Mouse (Mus musculus) embryonic facial prominence, embryonic 13.5 days (tissue): Measurements from ENCODE around the gene Spryd3. TPM values are rescaled to one million over a fixed set of nuclear protein-coding genes. Genes with fewer than 3 reads are reported as not detected.
A peak's percentile ranks its signal among the peaks of the same experiment; 100 is the strongest.

ENCODE experiments used
- ATAC-seq: fragments of 200-750 bp; cut with Nextera tagmentation; 2 replicates; pipeline ENCODE4 v1.8.0; 2017; ENCODE audit warnings: low read depth; ENCODE audit not compliant: insufficient number of reproducible peaks, insufficient read depth, low FRiP score, low TSS enrichment
- H3K27ac ChIP-seq: fragments of 300-500 bp; sonication (generic); 2 replicates; pipeline ENCODE4 v1.5.1; 2015; ENCODE audit warnings: moderate library complexity, mild to moderate bottlenecking, inconsistent platforms
- H3K27me3 ChIP-seq: fragments of 300-500 bp; sonication (generic); 2 replicates; pipeline ENCODE4 v1.6.1; 2015; ENCODE audit warnings: mild to moderate bottlenecking, inconsistent platforms
- H3K36me3 ChIP-seq: fragments of 300-500 bp; sonication (generic); 2 replicates; pipeline ENCODE4 v1.6.1; 2015; ENCODE audit warnings: mild to moderate bottlenecking, inconsistent platforms
- H3K4me1 ChIP-seq: fragments of 300-500 bp; sonication (generic); 2 replicates; pipeline ENCODE4 v1.6.1; 2015; ENCODE audit warnings: inconsistent platforms
- H3K4me2 ChIP-seq: fragments of 300-500 bp; sonication (generic); 2 replicates; pipeline ENCODE4 v1.6.1; 2015; ENCODE audit warnings: moderate library complexity, mild to moderate bottlenecking, inconsistent platforms
- H3K4me3 ChIP-seq: fragments of 300-500 bp; sonication (generic); 2 replicates; pipeline ENCODE4 v1.5.1; 2015; ENCODE audit warnings: mild to moderate bottlenecking, inconsistent platforms
- H3K9ac ChIP-seq: fragments of 300-500 bp; sonication (generic); 2 replicates; pipeline ENCODE4 v1.6.1; 2015; ENCODE audit warnings: mild to moderate bottlenecking, inconsistent platforms
- H3K9me3 ChIP-seq: fragments of 300-500 bp; sonication (generic); 2 replicates; pipeline ENCODE4 v1.6.1; 2016; ENCODE audit warnings: inconsistent platforms
- WGBS: fragments of 180-500 bp; shearing (Covaris S2); methylation state at CpG from one replicate; pipeline ENCODE4 v1.1.7; 2015; ENCODE audit warnings: mixed read lengths; 5-methylcytosine and 5-hydroxymethylcytosine counted together
- polyA plus RNA-seq: library from polyadenylated mRNA; unstranded; fragments of >200 nt; fragmentation: Nextera tagmentation; extraction: Ambion mirVana; gene quantifications from 2 replicates; pipeline ENCODE4 v1.2.1, GENCODE M21; 2015

Gene Spryd3
- polyA plus RNA-seq, 1 experiment from 2014 or later: 21.6 TPM

DNA sequence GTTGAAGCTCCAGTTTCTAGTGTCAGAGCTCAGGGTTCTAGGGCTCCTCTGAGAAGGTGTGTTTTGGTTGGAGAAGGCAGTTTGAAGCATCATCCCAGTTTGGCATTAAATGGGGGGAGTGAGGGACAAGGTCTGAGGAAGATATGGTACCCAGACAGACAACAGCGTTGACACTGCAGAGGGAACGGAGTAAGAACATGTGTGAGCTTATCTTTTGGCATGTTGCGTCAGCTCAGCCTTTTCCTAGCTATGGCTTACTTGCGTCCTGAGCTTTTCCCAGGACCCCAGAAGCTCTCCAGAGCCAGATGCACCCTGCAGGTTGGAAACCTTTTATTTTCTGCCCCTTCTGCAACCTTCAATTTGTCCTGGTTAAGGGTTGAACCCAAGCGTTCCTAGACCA is 10.1 kb upstream of the Spryd3 start:
- H3K27me3 ChIP-seq: peaks cover 38% of the 10 kb centered on the region
- H3K4me2 ChIP-seq: no peak overlapping the region
- H3K9me3 ChIP-seq: no peaks in the 10 kb centered on the region
- no peak for ATAC-seq
- WGBS: 89% methylated on average over 5 of the region's 5 CpGs
- H3K4me1 ChIP-seq: peaks cover 39% of the 10 kb centered on the region
- no peak overlapping the region for H3K9ac ChIP-seq
- H3K4me3 ChIP-seq: no peak overlapping the region
- no peaks in the 10 kb centered on the region for H3K36me3 ChIP-seq
- H3K27ac ChIP-seq: no peak overlapping the region

DNA sequence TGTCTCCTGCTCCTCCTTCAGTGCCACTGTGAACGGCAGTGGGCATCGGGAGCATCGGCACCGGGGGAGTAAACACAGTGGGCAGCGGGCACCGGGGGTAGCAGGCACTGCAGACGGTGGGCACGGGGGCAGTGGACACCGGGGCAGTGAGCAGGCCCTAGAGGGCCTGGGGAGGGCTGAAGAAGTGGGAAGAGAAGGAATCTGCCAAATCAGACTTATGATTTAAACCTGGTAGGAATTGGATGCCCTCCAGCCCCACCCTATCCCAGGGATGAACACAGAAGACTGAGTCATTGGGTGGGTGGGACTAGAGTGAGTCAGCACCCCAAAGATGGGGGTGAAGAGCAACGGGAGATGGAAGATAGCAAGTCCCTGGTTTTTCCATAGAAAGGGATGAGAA is 9.3 kb upstream of the Spryd3 start:
- no peaks in the 10 kb centered on the region for H3K36me3 ChIP-seq
- peaks cover 32% of the 10 kb centered on the region for H3K4me1 ChIP-seq
- peaks cover 38% of the 10 kb centered on the region for H3K27me3 ChIP-seq
- WGBS: 87% methylated on average over 10 of the region's 10 CpGs
- H3K4me3 ChIP-seq: no peak overlapping the region
- no peak for ATAC-seq
- no peak overlapping the region for H3K4me2 ChIP-seq
- H3K27ac ChIP-seq: no peak overlapping the region
- H3K9me3 ChIP-seq: no peaks in the 10 kb centered on the region
- H3K9ac ChIP-seq: 0 out of 2 replicates have a peak overlapping the region, but pooled peaks have one; percentile 64

DNA sequence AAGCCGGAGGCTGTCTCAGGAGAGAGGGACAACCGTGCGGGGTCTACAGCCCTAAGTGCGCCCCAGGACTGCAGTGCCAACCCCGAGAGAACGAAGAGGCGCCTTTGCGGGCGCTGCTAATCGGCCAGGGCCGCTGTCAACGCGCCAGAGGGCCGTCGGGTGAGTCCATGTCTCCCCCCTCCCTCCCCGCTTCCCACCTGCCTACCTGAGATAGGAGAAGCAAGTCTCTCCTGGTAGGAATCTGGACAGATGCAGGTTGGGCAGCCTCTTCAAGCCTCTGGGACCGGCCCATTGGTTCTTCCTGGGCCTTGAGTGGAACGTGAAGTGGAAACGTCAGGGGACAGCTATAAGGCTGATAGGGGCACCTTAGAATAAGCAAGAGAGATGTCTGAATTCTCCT is 8.7 kb upstream of the Spryd3 start:
- Histone ChIP-seq H3K4me3 (peak overlapping the region; percentile 27), H3K9ac (peak overlapping the region; percentile 64), H3K36me3 (no peaks in the 10 kb centered on the region), H3K27ac (no peak overlapping the region), H3K4me1 (peaks cover 30% of the 10 kb centered on the region), H3K27me3 (peaks cover 38% of the 10 kb centered on the region), H3K9me3 (no peaks in the 10 kb centered on the region), H3K4me2 (peak overlapping the region; percentile 55)
- ATAC-seq: no peak
- 15% methylated on average over 19 of the region's 19 CpGs for WGBS

DNA sequence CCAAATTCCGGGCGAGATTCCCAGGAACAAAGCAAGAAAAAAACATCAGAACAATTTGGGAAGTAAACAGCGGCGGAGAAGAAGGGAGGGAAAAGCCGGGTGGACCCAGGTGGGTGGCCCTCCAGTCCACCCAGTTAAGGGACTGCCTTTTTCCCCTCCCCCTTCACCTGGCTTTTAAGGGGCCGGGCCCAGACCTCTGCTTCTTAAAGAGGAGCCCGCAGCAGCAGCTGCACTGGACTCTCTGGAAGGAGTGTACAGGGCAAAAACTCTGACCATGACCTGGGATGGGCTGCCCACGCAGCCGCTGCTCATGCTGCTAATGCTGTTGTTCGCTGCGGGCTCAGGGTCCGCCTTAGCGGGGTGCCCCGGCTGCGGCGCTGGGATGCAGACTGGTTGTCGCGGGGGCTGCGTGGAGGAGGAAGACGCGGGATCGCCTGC is 8.3 kb upstream of the Spryd3 start, which contains the start of gene Igfbp6:
Gene Igfbp6, plus strand, starts transcription at position 89 of the 438 bp plus-strand sequence.
- WGBS: 3% methylated on average over 22 of the region's 22 CpGs
- peak within 1 kb of the TSS; percentile 55 for H3K4me2 ChIP-seq
- ATAC-seq: no peak
- H3K36me3 ChIP-seq: no peaks in the 10 kb centered on the region
- H3K4me3 ChIP-seq: peak within 1 kb of the TSS; percentile 27
- H3K27me3 ChIP-seq: peaks cover 38% of the 10 kb centered on the region
- peak within 1 kb of the TSS; percentile 64 for H3K9ac ChIP-seq
- H3K4me1 ChIP-seq: peaks cover 30% of the 10 kb centered on the region
- H3K9me3 ChIP-seq: no peaks in the 10 kb centered on the region
- no peak within 1 kb of the TSS for H3K27ac ChIP-seq

DNA sequence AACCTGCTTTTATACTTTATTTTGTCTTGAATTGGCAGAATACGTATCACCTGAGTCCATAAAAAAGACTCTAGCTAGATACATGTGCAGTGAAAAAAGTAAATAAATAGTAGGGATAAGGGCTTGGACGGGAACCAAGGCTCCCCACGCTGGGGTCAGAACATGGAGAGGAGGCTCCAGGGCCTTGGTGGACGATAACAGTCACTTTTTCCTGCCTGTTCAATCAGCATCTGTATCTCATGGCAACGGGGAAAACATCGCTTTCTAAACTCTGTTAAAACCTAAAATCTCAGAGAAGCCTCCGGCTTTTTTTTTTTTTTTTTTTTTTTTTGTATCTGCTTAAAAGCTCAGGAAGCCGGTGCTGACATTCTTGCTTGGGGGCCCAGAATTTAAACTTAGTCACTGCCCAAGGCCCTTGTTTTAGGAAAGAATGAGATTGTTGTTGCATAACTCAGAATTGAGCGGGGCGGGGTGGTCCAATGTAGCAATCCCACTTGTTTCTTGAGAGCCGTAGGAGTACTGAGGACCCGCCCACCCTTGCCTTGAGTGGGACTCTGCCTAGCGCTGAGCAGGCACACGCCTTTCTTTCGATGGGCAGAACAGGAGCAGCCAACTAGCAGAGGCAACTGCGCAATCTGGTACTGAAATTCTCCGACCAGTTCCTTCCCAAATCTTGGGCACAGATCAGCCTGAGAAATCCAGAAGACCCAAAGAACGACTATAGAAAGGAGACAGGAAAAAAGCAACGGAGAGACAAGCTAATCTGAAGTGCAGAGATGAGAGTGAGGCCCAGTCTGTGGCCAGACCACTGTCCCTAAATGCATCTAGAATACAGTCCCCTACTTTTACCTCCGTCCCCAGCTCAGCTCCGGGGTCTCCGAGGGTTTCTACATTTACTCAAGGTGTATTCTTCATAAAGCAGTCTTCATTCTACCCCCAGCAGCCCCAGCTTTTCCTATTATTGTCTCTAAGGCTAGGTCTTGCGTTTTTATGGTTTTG is 7.2 kb upstream of the Spryd3 start:
- Histone ChIP-seq H3K4me3 (no peak overlapping the region), H3K4me2 (no peak overlapping the region), H3K4me1 (peaks cover 30% of the 10 kb centered on the region), H3K27ac (no peak overlapping the region), H3K9ac (no peak overlapping the region), H3K36me3 (no peaks in the 10 kb centered on the region), H3K9me3 (no peaks in the 10 kb centered on the region), H3K27me3 (peaks cover 38% of the 10 kb centered on the region)
- 45% methylated on average over 23 of the region's 23 CpGs for WGBS
- ATAC-seq: no peak

DNA sequence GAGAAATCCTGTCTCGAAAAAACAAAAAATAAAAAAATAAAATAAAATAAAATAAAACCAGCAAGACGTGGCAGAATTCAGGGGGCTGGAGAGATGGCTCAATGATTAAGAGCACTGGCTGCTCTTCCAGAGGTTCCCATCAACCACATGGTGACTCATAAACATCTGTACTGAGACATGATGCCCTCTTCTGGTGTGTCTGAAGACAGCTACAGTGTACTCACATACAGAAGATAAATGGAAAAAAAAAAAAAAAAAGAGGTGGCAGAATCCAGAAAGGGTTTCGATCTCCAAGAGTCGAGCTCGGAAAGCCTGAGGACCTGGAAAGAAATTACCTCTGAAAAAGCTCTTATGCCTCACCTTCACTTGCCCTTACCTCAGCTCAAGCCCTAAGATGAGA is 5.1 kb upstream of the Spryd3 start:
- no peaks in the 10 kb centered on the region for H3K36me3 ChIP-seq
- 92% methylated on average over 5 of the region's 5 CpGs for WGBS
- no peak overlapping the region for H3K27ac ChIP-seq
- no peak overlapping the region for H3K4me3 ChIP-seq
- H3K4me2 ChIP-seq: no peak overlapping the region
- H3K9me3 ChIP-seq: no peaks in the 10 kb centered on the region
- ATAC-seq: no peak
- peaks cover 36% of the 10 kb centered on the region for H3K27me3 ChIP-seq
- no peak overlapping the region for H3K9ac ChIP-seq
- H3K4me1 ChIP-seq: peaks cover 26% of the 10 kb centered on the region

DNA sequence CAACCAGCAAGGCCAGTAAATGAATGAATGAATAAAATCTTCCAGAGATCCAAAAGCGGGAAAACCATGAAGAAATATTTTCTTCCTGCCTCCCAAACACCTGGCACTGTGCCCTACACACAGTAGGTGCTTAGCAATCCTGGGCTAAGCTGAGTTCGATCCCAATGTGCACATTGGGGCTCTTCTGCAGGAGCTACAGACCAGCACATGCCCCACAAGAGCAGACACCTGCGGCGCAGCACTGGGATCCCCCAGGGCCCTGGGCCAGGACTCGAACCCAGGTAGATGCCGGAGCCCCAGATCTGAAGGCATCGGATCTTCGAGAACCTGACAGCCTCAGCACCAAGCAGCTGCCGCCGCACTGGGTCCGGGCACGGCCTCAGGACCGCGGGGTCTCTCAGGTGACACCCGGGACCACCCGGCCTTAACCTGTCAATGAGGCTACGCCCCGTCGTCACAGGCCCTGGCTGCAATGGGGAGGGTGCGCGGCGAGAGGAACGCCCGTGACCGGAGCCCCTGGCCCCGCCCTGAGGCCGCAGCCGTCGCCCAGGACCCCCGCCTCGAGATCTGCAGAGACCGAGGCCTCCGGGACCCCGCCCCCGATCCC is 409 bp downstream of the Spryd3 start:
- Histone ChIP-seq H3K4me3 (peak overlapping the region; percentile 83), H3K36me3 (peaks cover 28% of the 10 kb centered on the region), H3K27ac (peak overlapping the region; percentile 72), H3K4me1 (peaks cover 14% of the 10 kb centered on the region), H3K9me3 (no peaks in the 10 kb centered on the region), H3K27me3 (no peaks in the 10 kb centered on the region), H3K9ac (peak overlapping the region; percentile 83), H3K4me2 (peak overlapping the region; percentile 83)
- 2% methylated on average over 35 of the region's 35 CpGs for WGBS
- ATAC-seq: peak; percentile 76

DNA sequence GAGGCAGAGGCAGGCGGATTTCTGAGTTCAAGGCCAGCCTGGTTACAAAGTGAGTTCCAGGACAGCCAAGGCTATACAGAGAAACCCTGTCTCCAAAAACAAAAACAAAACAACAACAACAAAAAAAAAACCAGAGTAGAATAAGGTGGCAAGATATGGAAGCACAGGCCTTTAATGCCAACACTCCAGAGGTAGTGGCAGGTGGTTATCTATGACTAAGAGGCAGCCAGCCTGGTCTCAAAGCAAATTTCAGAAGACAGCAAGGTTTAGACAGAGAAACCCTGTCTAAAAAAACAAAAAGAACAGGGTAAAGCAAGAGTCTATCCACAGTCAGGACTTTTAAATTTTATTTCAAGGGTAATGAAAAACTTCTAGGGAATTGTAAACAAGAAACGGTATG is 1.3 kb downstream of the Spryd3 start:
- Histone ChIP-seq H3K9ac (no peak overlapping the region), H3K4me3 (peak overlapping the region; percentile 83; the same call in 1 of the 2 replicates), H3K27me3 (no peaks in the 10 kb centered on the region), H3K9me3 (no peaks in the 10 kb centered on the region), H3K36me3 (peaks cover 37% of the 10 kb centered on the region), H3K27ac (peak overlapping the region; percentile 72; the same call in 1 of the 2 replicates), H3K4me2 (peak overlapping the region; percentile 83), H3K4me1 (peaks cover 14% of the 10 kb centered on the region)
- WGBS: 80% methylated on average over 2 of the region's 2 CpGs
- no peak for ATAC-seq

DNA sequence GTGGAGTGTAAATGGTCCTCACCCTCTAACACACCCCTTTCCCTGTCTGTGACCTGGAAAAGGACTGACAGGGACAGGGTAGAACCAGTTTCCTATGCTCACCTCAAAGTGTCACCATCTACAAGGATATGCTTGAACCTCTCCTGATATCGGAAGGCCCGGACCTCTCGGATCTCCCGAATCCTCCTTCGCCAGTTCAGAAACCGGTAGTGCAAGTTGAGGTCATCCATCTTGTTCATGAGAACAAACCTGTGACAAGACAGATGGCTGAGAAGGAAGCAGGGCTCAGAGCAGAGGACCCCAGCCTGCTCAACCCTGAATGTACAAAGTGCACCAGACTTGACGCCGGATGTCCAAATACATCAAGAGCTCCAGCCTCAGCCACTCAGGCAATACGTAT is 2.7 kb downstream of the Spryd3 start:
- Histone ChIP-seq H3K9ac (no peak overlapping the region), H3K9me3 (no peaks in the 10 kb centered on the region), H3K4me2 (no peak overlapping the region), H3K27me3 (no peaks in the 10 kb centered on the region), H3K27ac (no peak overlapping the region), H3K4me1 (peaks cover 14% of the 10 kb centered on the region), H3K4me3 (no peak overlapping the region), H3K36me3 (peaks cover 50% of the 10 kb centered on the region)
- no peak for ATAC-seq
- WGBS: 88% methylated on average over 9 of the region's 9 CpGs

DNA sequence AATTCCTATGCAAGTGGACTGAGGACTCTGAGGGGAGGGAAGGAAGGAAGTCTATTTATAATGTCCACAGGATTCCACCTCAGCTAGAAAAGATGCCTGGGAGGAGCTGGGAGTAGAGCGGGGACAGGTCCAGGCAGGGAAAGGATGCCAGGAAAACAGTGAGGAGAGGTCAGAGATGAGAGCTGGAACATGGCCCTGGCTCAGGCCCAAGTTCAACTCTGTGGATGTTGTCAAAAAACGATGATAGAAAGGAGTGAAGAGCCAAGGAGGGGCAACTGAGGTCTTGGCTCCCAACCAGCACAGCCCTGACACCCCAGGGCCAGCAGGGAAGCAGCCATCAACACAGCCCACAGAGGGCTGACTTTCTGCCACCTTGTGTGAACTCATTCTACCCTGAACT is 9.7 kb downstream of the Spryd3 start:
- no peak for ATAC-seq
- no peak overlapping the region for H3K27ac ChIP-seq

DNA sequence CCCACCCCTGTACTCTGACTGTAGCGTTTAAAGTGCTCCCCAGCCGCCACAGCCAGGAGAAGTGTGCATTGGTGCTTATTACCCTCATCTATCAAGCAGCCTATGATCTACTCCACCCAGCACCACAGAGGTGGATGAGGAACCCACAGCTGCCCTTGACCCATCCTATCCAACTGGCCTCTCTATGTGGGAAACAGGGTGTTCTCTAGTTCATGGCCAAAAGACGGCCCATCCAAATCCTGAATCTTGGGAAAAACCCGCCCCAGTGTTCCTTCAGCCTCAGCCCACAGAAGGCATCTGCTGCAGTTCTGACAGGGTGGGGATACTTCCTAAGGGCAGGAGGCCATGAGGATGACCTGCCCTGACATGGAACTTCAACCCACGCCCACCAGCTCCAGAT is 15.5 kb downstream of the Spryd3 start:
- 86% methylated on average over 5 of the region's 5 CpGs for WGBS
- Histone ChIP-seq H3K27ac (peak overlapping the region; percentile 39; the same call in 1 of the 2 replicates), H3K4me1 (peaks cover 33% of the 10 kb centered on the region), H3K4me2 (no peak overlapping the region), H3K9ac (no peak overlapping the region), H3K4me3 (no peak overlapping the region), H3K36me3 (peaks cover 83% of the 10 kb centered on the region), H3K27me3 (no peaks in the 10 kb centered on the region), H3K9me3 (no peaks in the 10 kb centered on the region)
- no peak for ATAC-seq

More for the DNA sequence above, 9.7 kb downstream of the Spryd3 start:
- Histone ChIP-seq H3K27me3 (no peaks in the 10 kb centered on the region), H3K36me3 (peaks cover 82% of the 10 kb centered on the region), H3K9ac (0 out of 2 replicates have a peak overlapping the region, but pooled peaks have one; percentile 12), H3K4me3 (no peak overlapping the region), H3K9me3 (no peaks in the 10 kb centered on the region), H3K4me2 (no peak overlapping the region), H3K4me1 (no peaks in the 10 kb centered on the region)
- WGBS: 79% methylated on average over 2 of the region's 2 CpGs
